Mouse (Mus musculus) gonadal fat pad, adult 2 months (tissue): ENCODE data around the gene Npat. TPM values are rescaled to one million over a fixed set of nuclear protein-coding genes. Genes with fewer than 3 reads are reported as not detected.
A peak's percentile ranks its signal among the peaks of the same experiment; 100 is the strongest.

Source experiments
- DNase-seq: peaks from one replicate; pipeline ENCODE4 v3.0.0-alpha.2; 2012; ENCODE audit warnings: low read depth
- polyA plus RNA-seq: library from polyadenylated mRNA; depleted of rRNA; stranded (reverse); fragments of >200 nt; gene quantifications from 2 replicates; pipeline ENCODE4 v1.2.3, GENCODE M21; 2012; rRNA removed

Npat gene
- polyA plus RNA-seq, 1 experiment = 6.2 TPM

DNA sequence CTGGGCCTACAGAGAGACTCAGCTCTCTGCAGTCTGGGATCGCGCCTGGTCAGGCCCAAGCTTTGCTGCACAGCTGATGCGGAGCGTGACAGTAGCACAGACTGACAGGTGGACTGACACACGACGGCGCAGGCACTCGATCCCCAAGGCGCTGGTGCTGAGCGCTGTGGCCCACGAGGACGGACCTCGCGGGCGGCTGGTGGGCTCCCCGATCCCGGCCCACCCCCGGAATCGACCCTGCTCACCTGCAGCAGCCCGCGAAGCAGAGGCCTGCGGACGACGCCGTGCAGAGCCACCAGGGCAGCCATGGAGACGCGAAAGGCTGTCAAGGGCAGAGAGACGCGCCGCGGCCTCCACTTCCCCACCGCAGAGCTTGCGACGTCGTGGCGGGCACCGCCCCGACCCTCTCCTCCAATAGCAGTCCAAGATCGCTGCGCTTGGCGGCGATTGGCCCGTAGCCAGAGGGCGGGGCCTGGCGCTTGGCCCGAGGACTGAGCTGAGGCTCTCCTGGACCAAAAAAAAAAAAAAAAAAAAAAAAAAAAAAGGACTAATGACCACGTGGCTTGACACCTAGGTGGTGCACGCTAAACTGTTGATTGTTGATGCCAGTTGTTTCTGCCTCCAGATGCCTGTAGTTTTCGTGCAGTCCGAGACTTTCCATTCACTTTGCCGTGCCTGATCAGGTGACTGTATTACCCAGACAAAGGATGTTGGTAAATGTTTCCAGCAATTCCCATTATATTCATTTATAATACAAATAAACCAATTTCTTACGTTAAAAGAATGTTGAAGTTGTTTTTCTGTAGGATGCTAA lies 73.3 kb downstream of the Npat start, which contains the start of gene Acat1:
Acat1 (minus strand) TSS at position 415 of the 814 bp plus-strand sequence.
- DNase-seq = peak; percentile 45

DNA sequence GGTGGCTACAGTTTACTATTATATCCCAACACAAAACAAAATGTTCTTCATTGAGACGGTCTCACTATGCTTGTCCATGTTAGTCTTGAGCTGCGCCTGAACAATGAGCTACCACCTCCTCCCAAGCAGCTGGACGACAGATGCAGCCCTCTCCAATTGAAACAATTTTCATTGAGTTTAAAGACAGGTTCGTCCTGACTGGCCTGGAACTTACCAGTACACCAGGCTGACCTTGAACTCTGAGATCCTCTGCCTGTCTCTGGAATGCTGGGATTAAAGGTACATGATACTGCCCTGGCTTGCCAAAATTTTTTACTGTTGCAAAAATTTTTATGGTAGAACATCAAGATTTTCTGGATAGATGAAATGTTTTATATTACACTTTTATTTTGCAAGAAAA lies 77.4 kb downstream of the Npat start:
- no peak for DNase-seq

DNA sequence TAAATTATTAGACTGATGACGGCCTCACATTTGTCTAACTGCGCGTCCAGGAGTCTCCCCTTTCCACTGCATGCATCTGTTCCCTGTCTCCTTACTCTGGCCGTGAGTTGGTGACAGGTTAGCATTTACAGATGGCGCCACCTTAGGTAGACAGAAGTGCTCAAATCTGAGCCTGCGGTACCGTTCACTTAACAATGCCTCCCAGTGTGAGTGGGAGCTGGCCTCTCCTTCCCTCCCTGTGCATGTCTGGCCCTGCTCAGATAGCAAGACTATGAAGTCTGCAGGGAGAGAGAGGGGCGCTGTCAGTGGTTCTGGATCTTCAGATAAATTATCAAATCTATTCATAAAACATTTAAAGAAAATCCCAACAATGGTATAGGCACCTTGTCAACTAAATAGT lies 78.4 kb downstream of the Npat start:
- no peak for DNase-seq

Other genes starting within 250 kb of the Npat start
- gene Exph5, start 235.4 kb upstream of the Npat start, polyA plus RNA-seq = 0.92 and 1.7 TPM in 2 replicates
- 5.8 and 8.4 TPM in 2 replicates for gene Kdelc2, start 153.0 kb upstream of the Npat start, polyA plus RNA-seq
- 0.18 and 0.28 TPM in 2 replicates for gene 4930550C14Rik, start 134.7 kb upstream of the Npat start, polyA plus RNA-seq
- gene Atm, start 307 bp upstream of the Npat start, polyA plus RNA-seq = 2.2 and 3.2 TPM in 2 replicates
- gene Acat1, start 73.3 kb downstream of the Npat start, polyA plus RNA-seq = 44.8 and 49.2 TPM in 2 replicates
- gene Cul5, start 133.0 kb downstream of the Npat start, polyA plus RNA-seq = 4.1 and 5.3 TPM in 2 replicates
- 0.09 and 0.10 TPM in 2 replicates for gene Rab39, start 169.2 kb downstream of the Npat start, polyA plus RNA-seq
- 102 and 116 TPM in 2 replicates for gene Slc35f2, start 234.5 kb downstream of the Npat start, polyA plus RNA-seq